Comparison of ENCODE assay signal across 8 mouse cellular contexts in the genomic region with DNA sequence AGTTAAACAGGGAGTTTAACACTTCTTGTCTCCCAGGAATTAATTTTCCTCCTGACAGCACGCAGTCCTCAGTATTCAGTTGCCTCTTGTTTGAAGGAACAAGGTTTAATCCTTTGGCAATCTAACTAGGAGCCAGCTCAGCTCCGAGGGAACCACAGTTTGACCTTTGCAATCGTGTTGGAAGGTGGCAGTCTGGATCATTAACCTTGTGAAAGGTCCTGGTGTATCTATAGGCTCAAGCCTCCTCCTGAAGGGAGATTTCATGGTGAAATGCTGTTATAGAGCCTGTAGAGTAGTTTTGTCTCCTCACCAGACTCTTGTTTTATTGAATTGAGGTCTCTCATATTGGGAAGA.
DNase-seq lines count a peak whose midpoint lies in the region; ATAC-seq lines count a peak whose summit lies in the region.
"Had no signal": no experiment of that assay in that cellular context is flagged by ENCODE, and none has a peak within 500 bp of the region (broad histone marks: within the 10 kb centered on the region; RNA-seq: fewer than 3 reads in every experiment).

No protein-coding gene starts in this region.

- H3K4me1 ChIP-seq in kidney, embryonic 14.5 days (ENCODE audit: control insufficient read depth, insufficient read depth, low read length), result peaks cover 16% of the 10 kb centered on the region
- peaks cover 15% of the 10 kb centered on the region for H3K4me1 ChIP-seq in forebrain, embryonic 16.5 days (replicated peaks; ENCODE audit: control insufficient read depth, insufficient read depth, low read length)
- H3K4me1 ChIP-seq in kidney, embryonic 16.5 days (ENCODE audit: insufficient read depth, low read length), result peaks cover 18% of the 10 kb centered on the region
- peaks cover 7% of the 10 kb centered on the region; the same call in 1 of the 2 replicates for H3K4me1 ChIP-seq in neural tube, embryonic 14.5 days (ENCODE audit: control insufficient read depth, insufficient read depth, low read length)
- peaks cover 6% of the 10 kb centered on the region; the same call in 1 of the 2 replicates for H3K4me1 ChIP-seq in heart, embryonic 10.5 days

- H3K4me2 ChIP-seq in kidney, embryonic 14.5 days (replicated peaks; ENCODE audit: low read depth, low read length), result 0 out of 2 replicates have a peak overlapping the region, but pooled peaks have one; percentile 24
- no peak overlapping the region for H3K4me2 ChIP-seq in forebrain, embryonic 16.5 days (ENCODE audit: low read length)
- H3K4me2 ChIP-seq in kidney, embryonic 16.5 days (replicated peaks; ENCODE audit: low read depth, low read length), result no peak overlapping the region
- no peak overlapping the region for H3K4me2 ChIP-seq in neural tube, embryonic 14.5 days (ENCODE audit: low read depth, low read length)

- ATAC-seq in kidney, embryonic 14.5 days (ENCODE audit: low FRiP score, low TSS enrichment), result peak; percentile 47
- peak; percentile 50 for ATAC-seq in forebrain, embryonic 16.5 days
- ATAC-seq in kidney, embryonic 16.5 days (ENCODE audit: low FRiP score, low TSS enrichment), result no peak; the same call in 1 of the 2 replicates
- ATAC-seq in neural tube, embryonic 14.5 days (ENCODE audit: low read depth), result peak; percentile 49

- no peaks in the 10 kb centered on the region for H3K9me3 ChIP-seq in kidney, embryonic 14.5 days (ENCODE audit: control insufficient read depth, low read length)
- no peaks in the 10 kb centered on the region for H3K9me3 ChIP-seq in forebrain, embryonic 16.5 days (ENCODE audit: control insufficient read depth, low read length)
- H3K9me3 ChIP-seq in kidney, embryonic 16.5 days (ENCODE audit: low read length), result no peaks in the 10 kb centered on the region
- H3K9me3 ChIP-seq in neural tube, embryonic 14.5 days (ENCODE audit: control insufficient read depth, low read length), result no peaks in the 10 kb centered on the region
- no peaks in the 10 kb centered on the region for H3K9me3 ChIP-seq in heart, embryonic 10.5 days

- H3K36me3 ChIP-seq in kidney, embryonic 14.5 days (ENCODE audit: control insufficient read depth, insufficient read depth, low read length), result no peaks in the 10 kb centered on the region
- H3K36me3 ChIP-seq in forebrain, embryonic 16.5 days (ENCODE audit: control insufficient read depth, insufficient read depth), result no peaks in the 10 kb centered on the region
- H3K36me3 ChIP-seq in kidney, embryonic 16.5 days (ENCODE audit: insufficient read depth, low read length), result no peaks in the 10 kb centered on the region
- H3K36me3 ChIP-seq in neural tube, embryonic 14.5 days (ENCODE audit: control insufficient read depth, insufficient read depth, low read length), result no peaks in the 10 kb centered on the region
- no peaks in the 10 kb centered on the region for H3K36me3 ChIP-seq in heart, embryonic 10.5 days

- no peak overlapping the region for H3K4me3 ChIP-seq in kidney, embryonic 14.5 days (ENCODE audit: low read length)
- H3K4me3 ChIP-seq in forebrain, embryonic 16.5 days (replicated peaks; ENCODE audit: low read length), result no peak overlapping the region
- no peak overlapping the region for H3K4me3 ChIP-seq in kidney, embryonic 16.5 days (ENCODE audit: low read length)
- no peak overlapping the region for H3K4me3 ChIP-seq in neural tube, embryonic 14.5 days (ENCODE audit: low read depth, low read length)
- no peak overlapping the region for H3K4me3 ChIP-seq in heart, embryonic 10.5 days

- H3K27me3 ChIP-seq in kidney, embryonic 14.5 days (ENCODE audit: control insufficient read depth, insufficient read depth, low read length), result no peaks in the 10 kb centered on the region
- H3K27me3 ChIP-seq in forebrain, embryonic 16.5 days (replicated peaks; ENCODE audit: control insufficient read depth, insufficient read depth, low read length), result no peaks in the 10 kb centered on the region
- no peaks in the 10 kb centered on the region for H3K27me3 ChIP-seq in kidney, embryonic 16.5 days (ENCODE audit: insufficient read depth, low read length)
- H3K27me3 ChIP-seq in neural tube, embryonic 14.5 days (ENCODE audit: control insufficient read depth, insufficient read depth, low read length), result no peaks in the 10 kb centered on the region
- no peaks in the 10 kb centered on the region for H3K27me3 ChIP-seq in heart, embryonic 10.5 days (ENCODE audit: insufficient read depth, poor library complexity, severe bottlenecking)

- H3K9ac ChIP-seq in kidney, embryonic 14.5 days (ENCODE audit: low read depth, low read length), result no peak overlapping the region
- H3K9ac ChIP-seq in forebrain, embryonic 16.5 days (replicated peaks; ENCODE audit: low read depth, low read length), result 0 out of 2 replicates have a peak overlapping the region, but pooled peaks have one; percentile 29
- no peak overlapping the region for H3K9ac ChIP-seq in kidney, embryonic 16.5 days (replicated peaks; ENCODE audit: low read length)
- H3K9ac ChIP-seq in neural tube, embryonic 14.5 days (replicated peaks; ENCODE audit: low read depth, low read length), result no peak overlapping the region
- H3K9ac ChIP-seq: liver, embryonic 14.5 days had no signal

- peak overlapping the region; percentile 39; the same call in 1 of the 2 replicates for H3K27ac ChIP-seq in kidney, embryonic 14.5 days (ENCODE audit: low read depth, low read length)
- peak overlapping the region; percentile 49 for H3K27ac ChIP-seq in forebrain, embryonic 16.5 days (ENCODE audit: low read length)
- H3K27ac ChIP-seq in kidney, embryonic 16.5 days (ENCODE audit: low read length), result peak overlapping the region; percentile 61; the same call in 1 of the 2 replicates
- H3K27ac ChIP-seq in neural tube, embryonic 14.5 days (ENCODE audit: low read depth, low read length), result peak overlapping the region; percentile 24; the same call in 1 of the 2 replicates
- H3K27ac ChIP-seq in heart, embryonic 10.5 days, result no peak overlapping the region
- H3K27ac ChIP-seq: liver, embryonic 14.5 days had no signal

- 8% methylated on average over 3 of the region's 3 CpGs for WGBS in kidney, embryonic 14.5 days
- WGBS in forebrain, embryonic 16.5 days, result under 1% methylated on average over 3 of the region's 3 CpGs
- WGBS in kidney, embryonic 16.5 days, result 8% methylated on average over 3 of the region's 3 CpGs
- WGBS in neural tube, embryonic 14.5 days, result 8% methylated on average over 3 of the region's 3 CpGs
- WGBS in heart, embryonic 10.5 days, result 17% methylated on average over 3 of the region's 3 CpGs

- no peak for DNase-seq in kidney, postnatal 4 days
- no peak for DNase-seq in heart, embryonic 10.5 days (ENCODE audit: low spot score)
- no peak for DNase-seq in lung, postnatal 4 days
